Comparison of ENCODE assay signal across 30 mouse cellular contexts in genomic region chr13:52361177-52361846, GRCm38 (mm10).
DNase-seq lines count a peak whose midpoint lies in the region; ATAC-seq lines count a peak whose summit lies in the region.
"Had no signal": no experiment of that assay in that cellular context is flagged by ENCODE, and none has a peak within 500 bp of the region (broad histone marks: within the 10 kb centered on the region; RNA-seq: fewer than 3 reads in every experiment).

No protein-coding gene starts in this region.

- H3K9ac ChIP-seq in forebrain, embryonic 14.5 days (ENCODE audit: low read length): no peak overlapping the region
- no peak overlapping the region for H3K9ac ChIP-seq in forebrain, embryonic 12.5 days
- no peak overlapping the region for H3K9ac ChIP-seq in heart, embryonic 12.5 days
- H3K9ac ChIP-seq: limb, embryonic 12.5 days; lung, embryonic 15.5 days; midbrain, embryonic 13.5 days; stomach, embryonic 15.5 days had no signal

- H3K4me2 ChIP-seq in forebrain, embryonic 14.5 days (ENCODE audit: low read length): no peak overlapping the region
- no peak overlapping the region for H3K4me2 ChIP-seq in forebrain, embryonic 12.5 days
- no peak overlapping the region for H3K4me2 ChIP-seq in heart, embryonic 12.5 days
- H3K4me2 ChIP-seq: limb, embryonic 12.5 days; lung, embryonic 15.5 days; midbrain, embryonic 13.5 days; stomach, embryonic 15.5 days had no signal

- H3K4me3 ChIP-seq in forebrain, embryonic 14.5 days (ENCODE audit: low read depth, low read length): no peak overlapping the region
- H3K4me3 ChIP-seq in forebrain, embryonic 12.5 days (replicated peaks): no peak overlapping the region
- no peak overlapping the region for H3K4me3 ChIP-seq in heart, embryonic 12.5 days
- H3K4me3 ChIP-seq: erythroblast, embryonic 14.5 days; gastrocnemius, adult 2 months; heart, adult 2 months; left cerebral cortex, adult 2 months; limb, embryonic 12.5 days; lung, embryonic 15.5 days; megakaryocyte, embryonic 14.5 days; midbrain, embryonic 13.5 days; stomach, embryonic 15.5 days had no signal

- H3K36me3 ChIP-seq in forebrain, embryonic 14.5 days (ENCODE audit: control insufficient read depth, insufficient read depth, low read length): no peaks in the 10 kb centered on the region
- no peaks in the 10 kb centered on the region for H3K36me3 ChIP-seq in forebrain, embryonic 12.5 days (replicated peaks)
- no peaks in the 10 kb centered on the region for H3K36me3 ChIP-seq in heart, embryonic 12.5 days
- H3K36me3 ChIP-seq: limb, embryonic 12.5 days; lung, embryonic 15.5 days; midbrain, embryonic 13.5 days; stomach, embryonic 15.5 days had no signal

- intact Hi-C loops in left cerebral cortex, postnatal 25 days (cut with DNase I): no loop called here

- no peaks in the 10 kb centered on the region for H3K4me1 ChIP-seq in forebrain, embryonic 14.5 days (ENCODE audit: control insufficient read depth, insufficient read depth, low read length)
- H3K4me1 ChIP-seq in forebrain, embryonic 12.5 days: no peaks in the 10 kb centered on the region
- no peaks in the 10 kb centered on the region for H3K4me1 ChIP-seq in heart, embryonic 12.5 days (replicated peaks)
- H3K4me1 ChIP-seq: lung, embryonic 15.5 days; megakaryocyte, embryonic 14.5 days; midbrain, embryonic 13.5 days; stomach, embryonic 15.5 days had no signal

- no peaks in the 10 kb centered on the region for H3K9me3 ChIP-seq in forebrain, embryonic 14.5 days (replicated peaks; ENCODE audit: control insufficient read depth, low read length)
- peaks cover 7% of the 10 kb centered on the region; the same call in 1 of the 2 replicates for H3K9me3 ChIP-seq in forebrain, embryonic 12.5 days
- H3K9me3 ChIP-seq in heart, embryonic 12.5 days (replicated peaks): peaks cover 4% of the 10 kb centered on the region; the same call in 1 of the 2 replicates
- H3K9me3 ChIP-seq: lung, embryonic 15.5 days; midbrain, embryonic 13.5 days; stomach, embryonic 15.5 days had no signal

- H3K27ac ChIP-seq in forebrain, embryonic 14.5 days (ENCODE audit: low read depth, low read length): no peak overlapping the region
- no peak overlapping the region for H3K27ac ChIP-seq in forebrain, embryonic 12.5 days
- no peak overlapping the region for H3K27ac ChIP-seq in heart, embryonic 12.5 days (ENCODE audit: poor library complexity, severe bottlenecking)
- H3K27ac ChIP-seq: gastrocnemius, adult 2 months; heart, adult 2 months; hindbrain, postnatal 0 days; left cerebral cortex, adult 2 months; limb, embryonic 12.5 days; lung, embryonic 15.5 days; midbrain, embryonic 13.5 days; stomach, embryonic 15.5 days had no signal

- 83% methylated on average over 4 of the region's 4 CpGs for WGBS in forebrain, embryonic 14.5 days
- 81% methylated on average over 4 of the region's 4 CpGs for WGBS in forebrain, embryonic 12.5 days
- WGBS in heart, embryonic 12.5 days: 70% methylated on average over 4 of the region's 4 CpGs

- peak; percentile 37; the same call in 1 of the 2 replicates for ATAC-seq in forebrain, embryonic 14.5 days
- no peak for ATAC-seq in forebrain, embryonic 12.5 days (ENCODE audit: low FRiP score)
- no peak for ATAC-seq in heart, embryonic 12.5 days (ENCODE audit: insufficient number of reproducible peaks, low FRiP score)
- ATAC-seq: hindbrain, postnatal 0 days; intestine, postnatal 0 days; midbrain, embryonic 13.5 days; Patski had no signal

- peak; percentile 32 for DNase-seq in forebrain, embryonic 14.5 days (ENCODE audit: low spot score)
- DNase-seq in heart, adult 11 months: peak; percentile 61
- DNase-seq in left cerebral cortex, postnatal 25 days (ENCODE audit: low spot score in 2 of 2): peak; percentile 20 to 29
- no peak for DNase-seq in left cerebral cortex, adult 8-10 months (ENCODE audit: low spot score in 2 of 2)
- DNase-seq in brain, adult 2 months (ENCODE audit: low read depth, low spot score): peak; percentile 58
- DNase-seq in thymus, postnatal 25 days: no peak
- DNase-seq: adrenal gland, postnatal 10 days; cerebellum, adult 18-20 months; cerebellum, postnatal 14 days; gastrocnemius, adult 2 months; gastrocnemius, postnatal 36 days; heart, adult 2 months; heart, postnatal 14 days; kidney, adult 9 months; kidney, postnatal 10 days; lung, postnatal 4 days; right cerebral cortex, postnatal 14 days; thymus, postnatal 14 days had no signal

- H3K27me3 ChIP-seq in forebrain, embryonic 14.5 days (replicated peaks; ENCODE audit: control insufficient read depth, insufficient read depth, low read length): no peaks in the 10 kb centered on the region
- no peaks in the 10 kb centered on the region for H3K27me3 ChIP-seq in forebrain, embryonic 12.5 days
- no peaks in the 10 kb centered on the region for H3K27me3 ChIP-seq in heart, embryonic 12.5 days (replicated peaks)
- H3K27me3 ChIP-seq: limb, embryonic 12.5 days; lung, embryonic 15.5 days; midbrain, embryonic 13.5 days; Patski; stomach, embryonic 15.5 days had no signal

Comparison
In these comparisons a context has a peak if more than half of its experiments do, and no peak if none do; other contexts are left out.
1. DNase-seq: peak in forebrain, embryonic 14.5 days (single experiment), heart, adult 11 months (single experiment), left cerebral cortex, postnatal 25 days (2 of 2) and brain, adult 2 months (single experiment); none in left cerebral cortex, adult 8-10 months (0 of 2) and thymus, postnatal 25 days (single experiment).